Mouse (Mus musculus) limb, embryonic 11.5 days (tissue): ENCODE results near the gene Naip2. TPM values are rescaled to one million over a fixed set of nuclear protein-coding genes. Genes with fewer than 3 reads are reported as not detected.
"Not testable (repeated sequence)": the region's sequence is repeated elsewhere in the genome, so short reads cannot be mapped to it uniquely, and the experiment has no call there.

Experiments
- ATAC-seq: fragments of 200-750 bp; cut with Nextera tagmentation; 2 replicates; pipeline ENCODE4 v1.8.0; 2017; ENCODE audit warnings: low read depth; ENCODE audit not compliant: insufficient number of reproducible peaks, low FRiP score, low TSS enrichment
- DNase-seq: peaks from one replicate; pipeline ENCODE4 v3.0.0-alpha.2; 2015; ENCODE audit warnings: low spot score
- H3K27ac ChIP-seq: fragments of 300-500 bp; sonication (generic); replicated peaks from 2 replicates; pipeline ENCODE4 v1.5.1; 2014; ENCODE audit warnings: low read depth, mild to moderate bottlenecking, low read length
- H3K27me3 ChIP-seq: fragments of 300-500 bp; sonication (generic); 2 replicates; pipeline ENCODE4 v1.6.1; 2014; ENCODE audit warnings: mild to moderate bottlenecking, low read length, mixed read lengths; ENCODE audit not compliant: control insufficient read depth, insufficient read depth
- H3K36me3 ChIP-seq: fragments of 300-500 bp; sonication (generic); 2 replicates; pipeline ENCODE4 v1.6.1; 2014; ENCODE audit warnings: mild to moderate bottlenecking, low read length, moderate library complexity, mixed read lengths; ENCODE audit not compliant: control insufficient read depth, insufficient read depth
- H3K4me1 ChIP-seq: fragments of 300-500 bp; sonication (generic); 2 replicates; pipeline ENCODE4 v1.6.1; 2014; ENCODE audit warnings: low read length, mixed read lengths; ENCODE audit not compliant: control insufficient read depth, insufficient read depth
- H3K4me2 ChIP-seq: fragments of 300-500 bp; sonication (generic); 2 replicates; pipeline ENCODE4 v1.6.1; 2014; ENCODE audit warnings: low read depth, mild to moderate bottlenecking, moderate library complexity; ENCODE audit not compliant: severe bottlenecking
- H3K4me3 ChIP-seq: fragments of 300-500 bp; sonication (generic); 2 replicates; pipeline ENCODE4 v1.5.1; 2014; ENCODE audit warnings: low read depth, low read length
- H3K9ac ChIP-seq: fragments of 300-500 bp; sonication (generic); 2 replicates; pipeline ENCODE4 v1.6.1; 2014; ENCODE audit warnings: mild to moderate bottlenecking, low read length
- H3K9me3 ChIP-seq: fragments of 300-500 bp; sonication (generic); 2 replicates; pipeline ENCODE4 v1.6.1; 2016; ENCODE audit warnings: low read length; ENCODE audit not compliant: control insufficient read depth
- WGBS: fragments of 180-500 bp; shearing (Covaris S2); extraction: QIAGEN DNeasy Blood & Tissue Kit; methylation state at CpG from one replicate; pipeline ENCODE4 v1.1.7; 2014; 5-methylcytosine and 5-hydroxymethylcytosine counted together
- polyA plus RNA-seq: library from polyadenylated mRNA; unstranded; fragments of >200 nt; fragmentation: Nextera tagmentation; extraction: Ambion mirVana; gene quantifications from 2 replicates; pipeline ENCODE4 v1.2.1, GENCODE M21; 2014

Gene Naip2
- polyA plus RNA-seq, result 0.19 and 0.41 TPM in 2 replicates

- not testable (repeated sequence) for ATAC-seq, H3K9me3 ChIP-seq, H3K4me2 ChIP-seq, H3K27ac ChIP-seq, H3K4me1 ChIP-seq, DNase-seq, H3K9ac ChIP-seq, H3K4me3 ChIP-seq, H3K27me3 ChIP-seq, H3K36me3 ChIP-seq
- WGBS, result 78% methylated on average over 3 of the region's 3 CpGs
Measured at GRCm38 (mm10) chr13:100201659-100202333, at the start of gene Naip2. TSS of gene Naip2 (minus strand) at chr13:100202092.

GRCm38 (mm10) chr13:100246896-100247519 is 45.1 kb upstream of the Naip2 start:
- 84% methylated on average over 5 of the region's 5 CpGs for WGBS
- H3K27ac ChIP-seq, H3K9ac ChIP-seq, H3K4me3 ChIP-seq, DNase-seq, ATAC-seq, H3K27me3 ChIP-seq, H3K9me3 ChIP-seq, H3K4me2 ChIP-seq, H3K36me3 ChIP-seq, H3K4me1 ChIP-seq: not testable (repeated sequence)

GRCm38 (mm10) chr13:100246223-100246622 is 44.3 kb upstream of the Naip2 start, which contains the start of gene Naip5:
TSS of gene Naip5 (minus strand) at chr13:100246323.
- WGBS, result 73% methylated on average over 4 of the region's 4 CpGs

GRCm38 (mm10) chr13:100243702-100244101 is 41.8 kb upstream of the Naip2 start:
- no peak overlapping the region for H3K27ac ChIP-seq
- no peak for DNase-seq
- H3K4me1 ChIP-seq, result no peaks in the 10 kb centered on the region
- no peak overlapping the region for H3K4me3 ChIP-seq
- no peaks in the 10 kb centered on the region for H3K36me3 ChIP-seq
- H3K27me3 ChIP-seq, result no peaks in the 10 kb centered on the region
- no peak overlapping the region for H3K9ac ChIP-seq
- ATAC-seq, result no peak
- H3K9me3 ChIP-seq, result no peaks in the 10 kb centered on the region
- H3K4me2 ChIP-seq, result no peak overlapping the region

More at GRCm38 (mm10) chr13:100246223-100246622, 44.3 kb upstream of the Naip2 start, which contains the start of gene Naip5:
- not testable (repeated sequence) for ATAC-seq, DNase-seq, H3K9ac ChIP-seq, H3K4me3 ChIP-seq, H3K36me3 ChIP-seq, H3K4me1 ChIP-seq, H3K9me3 ChIP-seq, H3K27me3 ChIP-seq, H3K27ac ChIP-seq, H3K4me2 ChIP-seq

GRCm38 (mm10) chr13:100213683-100214082 is 11.8 kb upstream of the Naip2 start:
- H3K4me1 ChIP-seq, DNase-seq, H3K27ac ChIP-seq, H3K9ac ChIP-seq, H3K36me3 ChIP-seq, ATAC-seq, H3K9me3 ChIP-seq, H3K4me3 ChIP-seq, H3K27me3 ChIP-seq, H3K4me2 ChIP-seq: not testable (repeated sequence)
- WGBS, result 100% methylated on average over 1 of the region's 1 CpGs

- no peak for ATAC-seq
- whole genome bisulfite sequencing, result 33% methylated on average over 8 of the region's 8 CpGs
Measured at GRCm38 (mm10) chr13:100210540-100210939, 8.6 kb upstream of the Naip2 start.

GRCm38 (mm10) chr13:100203319-100203718 is 1.4 kb upstream of the Naip2 start:
- no peak for DNase-seq
- 82% methylated on average over 1 of the region's 1 CpGs for WGBS
- Histone ChIP-seq H3K4me1 (no peaks in the 10 kb centered on the region), H3K9me3 (no peaks in the 10 kb centered on the region), H3K9ac (no peak overlapping the region), H3K27me3 (no peaks in the 10 kb centered on the region), H3K4me3 (no peak overlapping the region), H3K27ac (no peak overlapping the region), H3K36me3 (no peaks in the 10 kb centered on the region), H3K4me2 (no peak overlapping the region)
- no peak for ATAC-seq

More at GRCm38 (mm10) chr13:100210540-100210939, 8.6 kb upstream of the Naip2 start:
- no peak overlapping the region for H3K4me3 ChIP-seq
- peak; percentile 83 for DNase-seq
- no peaks in the 10 kb centered on the region for H3K9me3 ChIP-seq
- H3K36me3 ChIP-seq, result no peaks in the 10 kb centered on the region
- H3K4me2 ChIP-seq, result no peak overlapping the region
- H3K9ac ChIP-seq, result no peak overlapping the region
- H3K27ac ChIP-seq, result no peak overlapping the region
- no peaks in the 10 kb centered on the region for H3K4me1 ChIP-seq
- no peaks in the 10 kb centered on the region for H3K27me3 ChIP-seq

GRCm38 (mm10) chr13:100200778-100201177 is 1.1 kb downstream of the Naip2 start:
- Histone ChIP-seq H3K9me3 (no peaks in the 10 kb centered on the region), H3K4me1 (no peaks in the 10 kb centered on the region), H3K27me3 (no peaks in the 10 kb centered on the region), H3K9ac (no peak overlapping the region), H3K4me2 (no peak overlapping the region), H3K27ac (no peak overlapping the region), H3K36me3 (no peaks in the 10 kb centered on the region), H3K4me3 (no peak overlapping the region)
- no peak for DNase-seq
- ATAC-seq, result no peak
